Mouse (Mus musculus): ENCODE measurements at regions not wholly inside any gene's neighbourhood (a gene's known extent, or its start where the extent isn't known, plus 50 kb on each side); places are given as distances from the start of the nearest gene placed in this dataset.

DNA sequence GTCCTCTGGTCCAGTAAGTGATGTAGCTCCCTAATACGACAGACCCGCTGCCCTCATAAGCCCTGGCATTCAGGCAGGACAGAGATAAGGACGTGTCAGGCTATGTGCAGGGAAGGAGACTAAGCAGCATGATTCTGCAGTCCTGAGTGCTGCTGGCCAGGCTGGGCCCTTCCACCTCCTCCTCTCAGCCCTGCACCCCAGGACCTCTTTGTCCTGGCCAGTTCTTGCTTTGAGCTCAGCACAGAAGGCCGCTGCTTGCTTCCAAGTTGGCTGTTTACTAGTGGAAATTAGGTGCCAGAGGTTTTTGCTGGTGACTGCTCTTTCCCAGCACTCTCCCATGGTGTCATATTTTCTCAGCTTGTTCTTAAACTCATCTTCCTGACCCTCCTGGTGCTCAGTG is 249.3 kb upstream of the Tnp1 start:
- no peak for TF ChIP-seq GATA4 (IDR thresholded peaks at IDR 0.05; ENCODE audit: insufficient replicate concordance, low read length)

DNA sequence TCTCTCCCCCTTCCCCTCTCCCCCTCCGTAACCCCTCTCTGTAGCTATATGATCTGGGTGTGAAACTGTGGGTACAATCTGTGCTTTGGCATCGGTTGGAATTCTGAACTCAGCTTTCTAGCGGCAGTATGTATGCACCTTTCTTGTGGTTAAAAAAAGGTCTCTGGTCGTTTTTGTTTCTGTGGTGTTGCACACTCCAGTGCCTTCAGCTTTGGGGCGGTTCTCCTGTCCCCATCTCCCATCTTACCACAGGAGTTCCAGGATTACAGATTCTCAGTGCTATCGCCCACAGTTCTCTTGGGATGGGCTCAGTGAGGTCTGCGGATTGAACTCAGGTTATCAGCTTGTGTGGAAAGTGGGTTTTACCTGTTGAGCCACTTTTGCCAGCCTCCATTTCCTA is 248.5 kb upstream of the Tnp1 start:
- TF ChIP-seq GATA4 (IDR thresholded peaks at IDR 0.05; ENCODE audit: insufficient replicate concordance, low read length) = no peak

DNA sequence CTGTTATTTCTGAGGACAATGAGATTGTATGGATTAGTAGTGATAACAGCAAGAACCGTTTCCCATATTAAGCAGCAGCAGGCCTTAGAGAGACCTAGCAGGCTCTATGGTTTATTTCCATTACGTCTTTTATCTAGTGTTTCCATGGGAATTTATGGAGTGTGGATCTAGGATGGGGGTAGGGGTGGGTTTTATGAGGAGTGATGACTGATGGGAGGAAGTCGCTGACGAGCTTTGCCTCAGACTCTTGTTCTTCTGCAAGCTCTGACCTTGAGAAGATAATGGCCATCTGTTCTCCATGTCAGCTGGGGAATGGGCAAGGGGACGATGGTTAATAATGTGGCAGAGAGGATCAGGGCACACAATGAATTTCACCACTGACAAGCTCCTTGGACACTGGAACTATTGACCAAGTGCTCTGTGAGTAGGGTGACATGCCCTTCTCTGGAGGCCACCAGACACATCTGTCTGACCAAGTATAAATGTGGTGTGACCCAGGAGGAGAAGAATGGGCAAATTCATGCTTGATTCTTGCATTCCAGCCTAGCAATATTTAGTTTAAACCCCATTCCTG is 243.9 kb upstream of the Tnp1 start:
- no peak for TF ChIP-seq GATA4 (IDR thresholded peaks at IDR 0.05; ENCODE audit: insufficient replicate concordance, low read length)

DNA sequence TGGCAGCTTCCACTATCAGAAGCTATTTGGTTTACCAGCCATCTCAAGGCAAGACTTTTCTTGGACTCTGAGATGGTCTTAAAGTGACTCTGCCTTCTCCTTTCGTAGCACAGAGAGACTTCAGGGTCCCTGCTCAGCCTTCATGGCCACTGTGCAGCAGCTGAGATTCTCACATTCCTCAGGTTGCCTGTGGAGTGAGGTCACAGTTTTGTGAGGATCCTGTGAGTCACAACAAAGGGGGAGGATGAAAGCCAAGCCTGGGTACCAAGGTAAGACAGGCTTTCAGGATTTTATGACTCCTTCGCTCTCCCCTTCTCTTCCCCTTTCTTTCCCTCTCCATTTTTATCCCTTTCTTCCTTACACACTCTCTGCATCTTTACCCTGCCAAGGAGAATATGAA is 241.6 kb upstream of the Tnp1 start:
- no peak for TF ChIP-seq GATA4 (IDR thresholded peaks at IDR 0.05; ENCODE audit: insufficient replicate concordance, low read length)

DNA sequence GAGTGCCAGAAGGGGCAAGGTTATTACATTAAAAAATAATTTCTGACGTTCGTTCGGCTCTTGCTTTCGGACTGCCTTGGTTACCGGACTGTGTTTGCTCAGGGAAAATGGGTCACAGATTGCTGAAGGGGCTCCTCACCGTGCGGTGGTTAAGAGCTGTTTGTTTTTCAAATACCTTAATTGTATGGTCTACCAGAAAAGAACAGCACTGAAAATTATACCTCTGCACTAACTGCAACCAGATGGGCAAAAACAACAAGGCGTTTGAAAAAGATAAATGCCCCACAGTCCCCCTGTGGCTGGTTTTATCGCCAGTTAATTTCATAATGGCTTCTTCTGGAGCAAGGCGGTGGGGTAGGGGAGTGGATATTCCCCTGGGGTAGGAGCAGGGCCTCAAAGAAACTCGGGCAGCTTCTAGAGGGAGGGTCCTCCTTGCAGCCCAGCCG is 236.2 kb upstream of the Tnp1 start:
- TF ChIP-seq GATA4 (IDR thresholded peaks at IDR 0.05; ENCODE audit: insufficient replicate concordance, low read length) = no peak

DNA sequence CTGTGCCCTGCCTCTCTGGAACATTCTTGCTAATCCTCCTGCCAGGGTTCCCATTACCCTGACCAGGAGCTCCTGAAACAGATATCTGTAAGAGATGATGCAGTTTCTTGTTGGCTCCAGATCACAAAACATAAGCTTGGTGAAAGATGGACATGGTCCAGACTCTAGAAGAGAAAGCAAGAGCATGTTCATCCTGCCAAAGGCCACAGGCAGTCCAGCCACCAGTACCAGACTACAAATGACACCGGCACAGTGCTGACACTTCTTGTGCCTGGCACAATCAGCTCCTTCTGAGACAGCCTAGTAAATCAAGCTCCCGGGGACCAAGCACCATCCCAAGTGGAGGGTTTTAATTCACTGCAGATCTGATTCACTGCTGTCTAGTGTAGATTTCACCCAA is 228.3 kb upstream of the Tnp1 start:
- TF ChIP-seq GATA4 (IDR thresholded peaks at IDR 0.05; ENCODE audit: insufficient replicate concordance, low read length) = no peak

DNA sequence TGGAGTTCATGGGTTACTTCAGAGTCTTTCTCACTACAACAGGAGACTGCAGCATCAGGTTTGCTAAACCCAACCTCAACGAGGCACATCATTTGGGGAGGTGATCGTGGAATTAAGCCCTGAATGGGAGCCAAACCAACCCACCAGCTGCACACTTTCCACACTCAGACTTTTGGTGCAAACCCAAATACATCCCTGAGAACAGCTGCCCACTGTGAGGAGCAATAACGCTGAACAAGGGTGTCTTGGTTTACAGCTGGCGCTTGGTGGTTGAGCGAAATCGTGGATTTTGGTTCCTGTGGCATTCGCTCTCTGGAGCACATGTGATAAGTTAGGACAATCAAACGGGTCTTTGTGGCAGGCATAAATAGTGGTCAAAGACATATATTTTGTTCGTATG is 226.6 kb upstream of the Tnp1 start:
- no peak for TF ChIP-seq GATA4 (IDR thresholded peaks at IDR 0.05; ENCODE audit: insufficient replicate concordance, low read length)

DNA sequence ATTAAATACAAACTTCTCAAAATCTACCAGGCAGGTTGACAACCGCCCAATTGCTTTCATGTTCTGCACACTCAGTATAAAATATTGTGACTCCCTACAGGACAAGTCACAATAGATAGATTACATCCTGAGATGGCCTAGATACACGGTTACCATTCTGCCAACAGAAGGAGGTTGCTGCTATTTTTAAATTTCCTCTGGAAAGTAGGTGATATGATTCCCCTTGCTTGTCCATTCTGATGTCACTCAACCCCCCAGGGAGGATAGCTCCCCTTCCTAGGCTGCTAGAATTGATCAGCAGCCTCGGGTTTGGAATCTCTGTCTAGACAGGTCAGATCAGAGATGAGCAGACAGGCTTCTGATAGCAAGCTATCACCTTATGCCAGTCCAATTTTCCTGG is 221.2 kb upstream of the Tnp1 start:
- TF ChIP-seq GATA4 (IDR thresholded peaks at IDR 0.05; ENCODE audit: insufficient replicate concordance, low read length) = no peak

DNA sequence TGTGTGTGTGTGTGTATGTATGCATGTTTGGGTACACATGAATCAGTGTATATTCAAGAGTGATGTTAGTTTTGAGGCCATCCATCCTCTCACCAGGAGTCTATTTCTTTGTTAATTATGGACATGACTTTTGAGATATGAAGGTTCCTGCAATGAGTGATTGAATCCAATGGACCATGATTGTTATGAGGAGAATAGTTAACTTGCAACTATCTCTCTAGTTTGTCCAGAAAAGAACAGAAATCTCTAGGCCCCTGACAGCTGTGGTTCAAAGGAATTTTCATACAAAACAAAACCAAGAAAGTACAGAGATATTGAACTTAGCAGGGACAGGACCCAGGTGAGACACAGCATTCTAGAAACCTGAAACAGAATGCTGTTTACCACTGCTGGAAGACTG is 217.9 kb upstream of the Tnp1 start:
- TF ChIP-seq GATA4 (IDR thresholded peaks at IDR 0.05; ENCODE audit: insufficient replicate concordance, low read length) = no peak

DNA sequence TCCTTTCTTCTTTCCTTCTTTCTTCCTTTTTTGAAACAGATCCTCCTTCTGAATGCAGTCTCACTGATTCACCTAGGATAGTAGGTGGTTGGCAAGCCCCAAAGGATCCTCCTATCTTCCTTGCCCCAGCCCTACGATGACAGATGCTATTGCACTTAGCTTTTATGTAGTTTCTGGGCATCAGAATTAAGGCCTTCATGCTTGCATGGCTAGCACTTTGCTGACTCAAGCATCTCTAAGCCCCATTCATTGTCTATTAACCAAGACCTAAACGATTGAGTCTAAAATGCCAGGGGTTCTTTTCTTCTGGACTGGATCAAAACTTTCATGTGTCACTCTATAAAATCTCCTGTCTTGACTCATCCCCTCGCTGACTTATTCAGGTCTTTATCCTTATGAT is 217.3 kb upstream of the Tnp1 start:
- TF ChIP-seq GATA4 (IDR thresholded peaks at IDR 0.05; ENCODE audit: insufficient replicate concordance, low read length) = no peak

DNA sequence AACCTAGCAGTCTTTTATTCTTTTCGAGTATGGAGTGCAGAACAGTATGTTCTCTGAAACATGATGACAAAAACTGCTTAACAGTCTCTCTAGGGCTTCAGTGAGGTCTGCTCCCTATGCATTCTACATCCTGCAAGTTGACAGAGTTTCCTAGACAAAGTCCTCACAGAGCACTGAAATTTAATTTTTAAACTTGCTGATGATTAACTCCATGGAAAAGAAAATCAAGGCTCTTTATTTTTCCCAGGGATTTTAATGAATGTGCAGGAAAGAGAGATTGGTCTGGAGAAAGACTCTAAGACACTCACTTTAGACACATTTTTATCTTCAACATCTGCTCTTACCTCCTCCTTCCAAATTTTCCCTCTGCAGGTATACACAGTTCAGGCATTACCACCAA is 214.9 kb upstream of the Tnp1 start:
- TF ChIP-seq GATA4 (IDR thresholded peaks at IDR 0.05; ENCODE audit: insufficient replicate concordance, low read length) = no peak

DNA sequence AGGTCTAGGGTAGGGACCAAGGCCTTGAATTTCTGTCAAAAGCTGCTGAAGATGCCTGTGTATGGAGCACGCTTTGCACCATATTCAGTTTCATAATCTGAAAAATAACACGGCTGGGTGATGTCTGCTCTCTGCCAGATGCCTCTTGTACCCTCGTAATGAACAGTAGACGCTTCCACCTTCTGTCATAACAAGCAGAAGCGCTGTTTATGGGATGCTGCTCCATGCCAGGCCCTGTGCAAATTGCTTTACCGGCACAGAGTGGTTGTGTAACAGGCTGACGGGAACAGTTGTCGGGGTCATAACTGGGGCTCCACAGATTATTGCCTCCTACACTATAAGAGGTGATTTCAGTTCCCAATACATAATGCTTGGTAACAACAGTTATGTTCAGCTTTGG is 211.5 kb upstream of the Tnp1 start:
- no peak for TF ChIP-seq GATA4 (IDR thresholded peaks at IDR 0.05; ENCODE audit: insufficient replicate concordance, low read length)

DNA sequence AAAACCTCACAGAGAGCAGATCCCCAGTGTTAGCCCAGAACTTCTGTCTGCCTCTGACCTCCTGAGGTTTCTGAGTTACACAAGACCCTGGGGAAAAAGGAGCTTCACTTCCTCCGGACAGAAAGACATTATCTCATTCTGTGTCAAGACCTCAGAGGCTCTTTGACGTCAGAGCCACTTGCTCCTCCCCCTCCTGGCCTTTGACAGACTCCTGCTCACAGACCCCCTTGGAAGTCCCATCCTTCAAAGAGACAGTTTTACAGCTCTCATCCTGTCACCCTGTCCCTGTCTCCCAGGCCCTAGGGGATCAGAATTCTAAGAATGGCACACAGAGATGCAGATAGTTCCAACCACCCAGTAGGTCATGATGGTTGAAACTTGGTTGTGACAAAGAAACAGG is 206.2 kb upstream of the Tnp1 start:
- TF ChIP-seq GATA4 (IDR thresholded peaks at IDR 0.05; ENCODE audit: insufficient replicate concordance, low read length) = no peak

DNA sequence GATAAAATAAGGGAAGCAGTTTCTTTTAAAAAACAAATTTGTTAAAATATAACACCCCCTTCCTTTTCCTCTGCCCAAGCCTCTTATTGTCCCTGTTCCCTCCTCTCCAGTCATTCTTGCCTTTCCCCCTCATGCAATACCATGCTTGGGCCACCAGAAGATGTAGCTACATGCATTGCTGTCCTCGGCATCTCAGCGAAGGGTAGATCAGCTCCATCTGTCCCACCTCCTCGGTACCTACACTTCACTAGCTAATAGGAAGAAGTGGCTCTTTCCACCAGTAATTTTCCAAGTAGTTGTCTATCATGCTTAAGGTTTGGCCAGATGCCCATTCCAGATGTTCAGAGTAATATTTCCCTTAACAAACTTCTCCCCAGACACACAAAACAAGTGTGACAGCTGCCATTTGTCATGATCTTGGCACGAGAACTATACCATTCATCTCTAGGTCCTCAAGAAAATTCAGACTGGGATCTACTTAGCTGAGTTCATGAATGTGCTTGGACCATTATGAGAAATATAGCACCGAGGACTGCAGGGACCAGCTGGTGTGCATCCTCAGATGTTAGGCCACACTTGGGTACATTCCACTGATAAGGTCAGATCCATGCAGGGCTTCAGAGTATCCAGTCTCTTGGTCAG is 198.7 kb upstream of the Tnp1 start:
- TF ChIP-seq GATA4 (IDR thresholded peaks at IDR 0.05; ENCODE audit: insufficient replicate concordance, low read length) = no peak

DNA sequence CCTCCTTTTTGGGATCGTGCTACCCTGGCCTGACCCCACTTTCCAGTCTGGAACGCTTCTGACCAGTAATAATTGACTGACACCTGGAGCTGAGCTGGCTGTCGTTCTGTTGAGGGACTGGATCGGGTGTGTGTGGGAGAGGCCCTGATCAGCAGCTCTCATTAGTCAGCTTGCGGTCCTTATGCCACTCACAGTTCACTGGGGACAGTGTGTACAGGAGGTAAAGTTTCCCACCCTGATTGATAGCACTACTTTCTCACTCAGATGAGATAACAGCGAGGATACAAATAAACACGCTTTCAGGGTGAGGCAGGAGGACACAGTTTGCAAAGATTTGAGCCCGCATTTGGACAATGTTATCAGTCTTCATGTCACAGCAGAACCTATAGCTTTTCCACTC is 191.7 kb upstream of the Tnp1 start:
- no peak for TF ChIP-seq GATA4 (IDR thresholded peaks at IDR 0.05; ENCODE audit: insufficient replicate concordance, low read length)

DNA sequence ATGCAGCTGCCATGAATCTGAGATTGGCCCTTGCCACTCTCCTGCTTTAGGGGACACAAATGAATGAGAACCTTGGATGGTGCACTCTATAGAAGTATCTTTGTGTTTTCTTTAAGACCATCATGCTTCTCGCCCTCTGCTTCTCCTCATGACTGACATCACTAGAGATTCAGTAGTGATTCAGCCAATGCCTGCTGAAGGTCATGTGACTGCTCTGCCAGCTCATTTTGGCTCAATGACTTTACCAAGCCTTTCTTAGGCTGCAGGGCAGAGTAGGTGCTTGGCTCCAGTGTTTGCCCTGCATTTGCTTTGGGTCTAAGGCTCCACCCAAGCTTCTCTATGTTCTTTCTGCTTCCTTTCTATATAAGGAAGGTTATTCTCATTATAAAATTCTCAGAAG is 190.1 kb upstream of the Tnp1 start:
- TF ChIP-seq GATA4 (IDR thresholded peaks at IDR 0.05; ENCODE audit: insufficient replicate concordance, low read length) = no peak

DNA sequence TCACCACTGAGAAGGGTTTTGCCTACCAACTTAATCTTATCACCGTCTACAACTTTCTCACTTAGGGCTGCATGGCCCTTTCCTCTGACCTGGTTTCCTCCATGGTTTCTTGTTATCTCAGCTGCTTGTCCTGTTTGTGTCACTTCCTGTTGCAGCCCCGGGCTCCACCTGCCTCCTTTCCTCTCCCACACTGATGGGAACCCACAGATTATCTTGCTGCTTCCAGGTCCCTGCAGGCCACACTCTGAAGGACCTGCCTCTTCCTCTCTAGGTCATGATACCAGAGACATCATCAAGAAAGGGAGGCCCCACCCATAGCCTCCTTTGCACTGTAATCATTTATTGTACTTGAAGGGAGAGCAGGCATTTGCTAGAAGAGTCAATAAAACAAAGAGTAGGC is 184.4 kb upstream of the Tnp1 start:
- peak; percentile 96; the same call in 1 of the 2 replicates for TF ChIP-seq GATA4 (IDR thresholded peaks at IDR 0.05; ENCODE audit: insufficient replicate concordance, low read length)

All from liver, adult (tissue).